Comparison of ENCODE assay signal across 8 mouse cellular contexts in genomic region chr10:109920607-109921187, GRCm38 (mm10).
DNase-seq lines count a peak whose midpoint lies in the region; ATAC-seq lines count a peak whose summit lies in the region.
"Had no signal": no experiment of that assay in that cellular context is flagged by ENCODE, and none has a peak within 500 bp of the region (broad histone marks: within the 10 kb centered on the region; RNA-seq: fewer than 3 reads in every experiment).

No protein-coding gene starts in this region.

- no peaks in the 10 kb centered on the region for H3K9me3 ChIP-seq in hindbrain, embryonic 13.5 days
- H3K9me3 ChIP-seq: megakaryocyte, embryonic 14.5 days had no signal

- ATAC-seq in hindbrain, embryonic 13.5 days (ENCODE audit: low FRiP score), result peak; percentile 88

- no peak overlapping the region for H3K9ac ChIP-seq in hindbrain, embryonic 13.5 days

- DNase-seq in ZHBTc4 (ENCODE audit: low read depth, low spot score), result peak; percentile 76
- DNase-seq in cerebellum, postnatal 10 days, result peak; percentile 81 to 82
- DNase-seq in frontal cortex, postnatal 14 days (ENCODE audit: low spot score in 2 of 2), result peak; percentile 35 to 64
- peak; percentile 74 to 80 for DNase-seq in layer of hippocampus, postnatal 10 days (ENCODE audit: low spot score in 2 of 2)
- peak; percentile 57 for DNase-seq in lung, postnatal 14 days
- DNase-seq in right cerebral cortex, adult 18-20 months, result peak; percentile 63

- H3K4me1 ChIP-seq in hindbrain, embryonic 13.5 days (replicated peaks), result peaks cover 11% of the 10 kb centered on the region

- H3K4me3 ChIP-seq in hindbrain, embryonic 13.5 days, result no peak overlapping the region
- H3K4me3 ChIP-seq: megakaryocyte, embryonic 14.5 days had no signal

- H3K4me2 ChIP-seq in hindbrain, embryonic 13.5 days, result 0 out of 2 replicates have a peak overlapping the region, but pooled peaks have one; percentile 27

- no peaks in the 10 kb centered on the region for H3K27me3 ChIP-seq in hindbrain, embryonic 13.5 days
- H3K27me3 ChIP-seq: megakaryocyte, embryonic 14.5 days had no signal

- WGBS in hindbrain, embryonic 13.5 days, result 14% methylated on average over 6 of the region's 6 CpGs

- no peaks in the 10 kb centered on the region for H3K36me3 ChIP-seq in hindbrain, embryonic 13.5 days

- no peak overlapping the region for H3K27ac ChIP-seq in hindbrain, embryonic 13.5 days
